Mouse (Mus musculus): ENCODE results near the gene Ly75. TPM values are rescaled to one million over a fixed set of nuclear protein-coding genes. Genes with fewer than 3 reads are reported as not detected.

The Ly75 gene
- polyA plus RNA-seq, 1 experiment from 2014 or later: 1.2 TPM

- Histone ChIP-seq H3K9ac (replicated peaks; ENCODE audit: low read depth, low read length) (no peak overlapping the region), H3K36me3 (ENCODE audit: control insufficient read depth, insufficient read depth, low read length) (no peaks in the 10 kb centered on the region), H3K4me1 (ENCODE audit: control insufficient read depth, insufficient read depth, low read length) (no peaks in the 10 kb centered on the region), H3K9me3 (ENCODE audit: control insufficient read depth, low read length) (no peaks in the 10 kb centered on the region), H3K27ac (ENCODE audit: low read depth, low read length) (no peak overlapping the region), H3K4me2 (ENCODE audit: low read depth, low read length) (no peak overlapping the region), H3K4me3 (ENCODE audit: low read depth, low read length) (no peak overlapping the region), H3K27me3 (ENCODE audit: control insufficient read depth, insufficient read depth, low read length) (0 out of 2 replicates have a peak, but pooled peaks cover 4% of the 10 kb centered on the region)
- ATAC-seq (ENCODE audit: low read depth): no peak
- 44% methylated on average over 7 of the region's 7 CpGs for WGBS
Observed at GRCm38 (mm10) chr2:60384083-60384762, 1.1 kb upstream of the Ly75 start.

- Histone ChIP-seq H3K4me2 (ENCODE audit: low read depth, low read length) (peak overlapping the region; percentile 82; the same call in 1 of the 2 replicates), H3K27ac (ENCODE audit: low read depth, low read length) (no peak overlapping the region), H3K4me1 (ENCODE audit: control insufficient read depth, insufficient read depth, low read length) (no peaks in the 10 kb centered on the region), H3K27me3 (ENCODE audit: control insufficient read depth, insufficient read depth, low read length) (0 out of 2 replicates have a peak, but pooled peaks cover 4% of the 10 kb centered on the region), H3K9ac (replicated peaks; ENCODE audit: low read depth, low read length) (no peak overlapping the region), H3K4me3 (ENCODE audit: low read depth, low read length) (no peak overlapping the region), H3K36me3 (ENCODE audit: control insufficient read depth, insufficient read depth, low read length) (no peaks in the 10 kb centered on the region), H3K9me3 (ENCODE audit: control insufficient read depth, low read length) (no peaks in the 10 kb centered on the region)
- WGBS: 69% methylated on average over 3 of the region's 3 CpGs
- no peak for ATAC-seq (ENCODE audit: low read depth)
Observed at GRCm38 (mm10) chr2:60382346-60382745, 757 bp downstream of the Ly75 start.

DNA sequence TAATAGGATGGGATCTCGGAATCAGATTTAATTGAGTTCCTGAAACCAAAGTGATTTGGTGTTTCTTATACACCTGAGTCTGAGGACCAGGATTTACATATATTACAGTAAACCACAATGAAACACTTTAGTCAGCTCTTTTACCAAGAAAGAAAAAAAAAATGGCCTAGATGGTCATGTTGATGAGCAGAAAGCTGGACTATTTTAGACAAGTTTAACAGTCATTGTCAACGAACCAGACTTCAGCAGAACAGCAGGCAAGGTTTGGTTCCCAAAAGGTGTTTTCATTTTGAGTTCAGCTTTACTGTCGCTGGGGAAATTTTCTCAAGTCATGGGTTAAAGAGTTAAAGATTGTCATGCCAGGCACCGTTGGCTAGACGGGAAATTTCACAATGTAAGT lies 5.8 kb downstream of the Ly75 start:
- Histone ChIP-seq H3K27ac (ENCODE audit: low read depth, low read length) (no peak overlapping the region), H3K4me3 (ENCODE audit: low read depth, low read length) (no peak overlapping the region), H3K9ac (replicated peaks; ENCODE audit: low read depth, low read length) (no peak overlapping the region), H3K36me3 (ENCODE audit: control insufficient read depth, insufficient read depth, low read length) (no peaks in the 10 kb centered on the region), H3K9me3 (ENCODE audit: control insufficient read depth, low read length) (no peaks in the 10 kb centered on the region), H3K4me1 (ENCODE audit: control insufficient read depth, insufficient read depth, low read length) (no peaks in the 10 kb centered on the region), H3K4me2 (ENCODE audit: low read depth, low read length) (no peak overlapping the region), H3K27me3 (ENCODE audit: control insufficient read depth, insufficient read depth, low read length) (0 out of 2 replicates have a peak, but pooled peaks cover 4% of the 10 kb centered on the region)
- 90% methylated on average over 5 of the region's 5 CpGs for WGBS
- no peak for ATAC-seq (ENCODE audit: low read depth)

GRCm38 (mm10) chr2:60375608-60376107 lies 7.4 kb downstream of the Ly75 start:
- Histone ChIP-seq H3K9ac (replicated peaks; ENCODE audit: low read depth, low read length) (no peak overlapping the region), H3K4me2 (ENCODE audit: low read depth, low read length) (no peak overlapping the region), H3K4me1 (ENCODE audit: control insufficient read depth, insufficient read depth, low read length) (no peaks in the 10 kb centered on the region), H3K27ac (ENCODE audit: low read depth, low read length) (no peak overlapping the region), H3K4me3 (ENCODE audit: low read depth, low read length) (no peak overlapping the region), H3K9me3 (ENCODE audit: control insufficient read depth, low read length) (no peaks in the 10 kb centered on the region), H3K27me3 (ENCODE audit: control insufficient read depth, insufficient read depth, low read length) (no peaks in the 10 kb centered on the region), H3K36me3 (ENCODE audit: control insufficient read depth, insufficient read depth, low read length) (no peaks in the 10 kb centered on the region)
- ATAC-seq (ENCODE audit: low read depth): no peak
- WGBS: 92% methylated on average over 15 of the region's 15 CpGs

- no peak overlapping the region for H3K9ac ChIP-seq (replicated peaks; ENCODE audit: low read depth, low read length)
- H3K9me3 ChIP-seq (ENCODE audit: control insufficient read depth, low read length): no peaks in the 10 kb centered on the region
- H3K36me3 ChIP-seq (ENCODE audit: control insufficient read depth, insufficient read depth, low read length): no peaks in the 10 kb centered on the region
- H3K4me1 ChIP-seq (ENCODE audit: control insufficient read depth, insufficient read depth, low read length): no peaks in the 10 kb centered on the region
- no peak overlapping the region for H3K27ac ChIP-seq (ENCODE audit: low read depth, low read length)
- no peak overlapping the region for H3K4me3 ChIP-seq (ENCODE audit: low read depth, low read length)
- H3K4me2 ChIP-seq (ENCODE audit: low read depth, low read length): no peak overlapping the region
- no peak for ATAC-seq (ENCODE audit: low read depth)
- H3K27me3 ChIP-seq (ENCODE audit: control insufficient read depth, insufficient read depth, low read length): no peaks in the 10 kb centered on the region
- 95% methylated on average over 8 of the region's 8 CpGs for WGBS
Observed at GRCm38 (mm10) chr2:60375126-60375525, 8.0 kb downstream of the Ly75 start.

DNA sequence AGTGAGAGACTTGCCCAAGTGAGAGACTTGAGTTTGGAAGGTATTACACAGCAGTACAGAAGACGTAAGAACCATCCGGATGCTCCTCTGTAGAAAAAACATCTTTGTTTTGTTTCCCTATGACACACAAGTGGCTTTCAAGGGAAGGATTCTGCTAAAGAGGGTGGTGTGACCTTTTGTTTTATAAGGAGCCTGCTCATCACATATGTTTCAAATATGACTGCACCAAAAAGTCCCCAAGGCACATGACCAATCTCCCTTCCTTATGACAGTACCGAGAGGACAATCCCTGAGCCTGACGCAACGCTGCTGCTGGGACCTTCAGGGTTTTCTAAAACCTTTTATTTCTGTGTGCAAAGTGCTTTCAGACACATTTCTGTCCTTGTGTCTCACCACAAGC lies 12.9 kb downstream of the Ly75 start:
- Histone ChIP-seq H3K27me3 (ENCODE audit: control insufficient read depth, insufficient read depth, low read length) (no peaks in the 10 kb centered on the region), H3K4me3 (ENCODE audit: low read depth, low read length) (no peak overlapping the region), H3K36me3 (ENCODE audit: control insufficient read depth, insufficient read depth, low read length) (no peaks in the 10 kb centered on the region), H3K9ac (replicated peaks; ENCODE audit: low read depth, low read length) (no peak overlapping the region), H3K4me1 (ENCODE audit: control insufficient read depth, insufficient read depth, low read length) (no peaks in the 10 kb centered on the region), H3K27ac (ENCODE audit: low read depth, low read length) (no peak overlapping the region), H3K4me2 (ENCODE audit: low read depth, low read length) (no peak overlapping the region), H3K9me3 (ENCODE audit: control insufficient read depth, low read length) (no peaks in the 10 kb centered on the region)
- no peak for ATAC-seq (ENCODE audit: low read depth)
- WGBS: 94% methylated on average over 5 of the region's 5 CpGs

DNA sequence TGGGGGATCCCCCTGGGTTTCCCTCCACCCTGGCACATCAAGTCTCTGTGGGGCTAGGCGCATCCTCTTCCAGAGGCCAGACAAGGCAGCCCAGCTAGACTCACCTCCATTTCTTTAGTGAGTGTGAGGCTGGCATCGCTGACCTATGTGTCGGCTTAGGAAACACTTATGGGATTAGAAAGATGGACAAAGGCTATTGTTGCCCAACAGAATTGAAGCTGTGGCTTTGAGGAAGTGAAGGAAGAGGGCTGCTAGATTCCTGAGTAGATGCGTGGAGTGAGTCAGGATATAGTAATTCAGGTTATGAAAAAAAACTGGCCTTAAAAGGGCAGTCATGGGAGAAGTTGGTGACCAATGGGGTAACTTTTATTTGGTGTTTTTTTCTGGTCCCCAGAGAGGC lies 13.6 kb downstream of the Ly75 start:
- Histone ChIP-seq H3K4me2 (ENCODE audit: low read depth, low read length) (no peak overlapping the region), H3K36me3 (ENCODE audit: control insufficient read depth, insufficient read depth, low read length) (no peaks in the 10 kb centered on the region), H3K9me3 (ENCODE audit: control insufficient read depth, low read length) (no peaks in the 10 kb centered on the region), H3K9ac (replicated peaks; ENCODE audit: low read depth, low read length) (no peak overlapping the region), H3K4me1 (ENCODE audit: control insufficient read depth, insufficient read depth, low read length) (no peaks in the 10 kb centered on the region), H3K4me3 (ENCODE audit: low read depth, low read length) (no peak overlapping the region), H3K27me3 (ENCODE audit: control insufficient read depth, insufficient read depth, low read length) (no peaks in the 10 kb centered on the region), H3K27ac (ENCODE audit: low read depth, low read length) (no peak overlapping the region)
- no peak for ATAC-seq (ENCODE audit: low read depth)
- 87% methylated on average over 4 of the region's 4 CpGs for WGBS

GRCm38 (mm10) chr2:60367871-60368270 lies 15.2 kb downstream of the Ly75 start:
- ATAC-seq (ENCODE audit: low read depth): no peak
- H3K4me3 ChIP-seq (ENCODE audit: low read depth, low read length): no peak overlapping the region
- no peaks in the 10 kb centered on the region for H3K27me3 ChIP-seq (ENCODE audit: control insufficient read depth, insufficient read depth, low read length)
- H3K9ac ChIP-seq (replicated peaks; ENCODE audit: low read depth, low read length): no peak overlapping the region
- no peaks in the 10 kb centered on the region for H3K36me3 ChIP-seq (ENCODE audit: control insufficient read depth, insufficient read depth, low read length)
- no peaks in the 10 kb centered on the region for H3K9me3 ChIP-seq (ENCODE audit: control insufficient read depth, low read length)
- WGBS: 82% methylated on average over 7 of the region's 7 CpGs
- H3K4me1 ChIP-seq (ENCODE audit: control insufficient read depth, insufficient read depth, low read length): no peaks in the 10 kb centered on the region
- H3K4me2 ChIP-seq (ENCODE audit: low read depth, low read length): no peak overlapping the region
- H3K27ac ChIP-seq (ENCODE audit: low read depth, low read length): no peak overlapping the region

DNA sequence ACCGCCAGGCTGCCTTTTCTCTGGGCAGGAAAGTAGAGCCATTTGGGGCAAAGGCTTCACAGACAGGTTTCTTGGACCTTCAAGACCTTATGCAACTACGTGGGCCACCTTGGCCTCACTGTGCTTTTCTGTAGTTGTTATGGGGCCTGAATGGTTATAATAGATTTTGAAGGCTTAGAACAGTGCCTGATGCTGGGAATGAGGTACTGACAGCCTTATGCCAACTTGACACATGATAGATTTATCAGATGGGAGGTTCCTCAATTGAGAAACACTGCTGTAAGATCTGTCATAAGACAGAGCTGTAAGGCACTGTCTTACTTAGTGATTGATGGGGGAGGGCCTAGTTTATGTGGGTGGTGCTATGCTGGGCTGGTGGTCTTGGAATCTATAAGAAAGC lies 15.9 kb downstream of the Ly75 start:
- Histone ChIP-seq H3K4me1 (ENCODE audit: control insufficient read depth, insufficient read depth, low read length) (no peaks in the 10 kb centered on the region), H3K9me3 (ENCODE audit: control insufficient read depth, low read length) (no peaks in the 10 kb centered on the region), H3K27me3 (ENCODE audit: control insufficient read depth, insufficient read depth, low read length) (no peaks in the 10 kb centered on the region), H3K36me3 (ENCODE audit: control insufficient read depth, insufficient read depth, low read length) (no peaks in the 10 kb centered on the region), H3K4me2 (ENCODE audit: low read depth, low read length) (no peak overlapping the region), H3K9ac (replicated peaks; ENCODE audit: low read depth, low read length) (no peak overlapping the region), H3K4me3 (ENCODE audit: low read depth, low read length) (no peak overlapping the region), H3K27ac (ENCODE audit: low read depth, low read length) (no peak overlapping the region)
- no peak for ATAC-seq (ENCODE audit: low read depth)
- WGBS: 97% methylated on average over 2 of the region's 2 CpGs

Measured in neural tube, embryonic 14.5 days (tissue).